Mouse (Mus musculus): ENCODE results near the gene Trim47.

Gene Trim47

GRCm38 (mm10) chr11:116062521-116062920, 64.5 kb downstream of the Trim47 start:
- DNase-seq (ENCODE audit: low read depth, low spot score) = no peak

GRCm38 (mm10) chr11:116061641-116062415, 65.2 kb downstream of the Trim47 start:
- no peak for DNase-seq (ENCODE audit: low read depth, low spot score)

GRCm38 (mm10) chr11:116060596-116060995, 66.4 kb downstream of the Trim47 start:
- no peak for DNase-seq (ENCODE audit: low read depth, low spot score)

- no peak for DNase-seq (ENCODE audit: low read depth, low spot score)
Measured at GRCm38 (mm10) chr11:116059691-116060025, 67.4 kb downstream of the Trim47 start.

- no peak for DNase-seq (ENCODE audit: low read depth, low spot score)
Measured at GRCm38 (mm10) chr11:116058868-116059690, 67.9 kb downstream of the Trim47 start.

- DNase-seq (ENCODE audit: low read depth, low spot score) = no peak
Measured at GRCm38 (mm10) chr11:116058022-116058614, 68.9 kb downstream of the Trim47 start.

- DNase-seq (ENCODE audit: low read depth, low spot score) = no peak
Measured at GRCm38 (mm10) chr11:116057237-116057881, 69.7 kb downstream of the Trim47 start.

GRCm38 (mm10) chr11:116055873-116056272, 71.1 kb downstream of the Trim47 start:
- no peak for DNase-seq (ENCODE audit: low read depth, low spot score)
